Mouse (Mus musculus) adrenal gland, adult (tissue): ENCODE data around the gene Add1.

ENCODE experiments used
- DNase-seq, 2 experiments: peaks; one replicate each; pipeline ENCODE4 v3.0.0; 2022 to 2023; ENCODE audit warnings: low spot score in 1 of 2; ENCODE audit not compliant: inconsistent age in 2 of 2

Add1 gene

GRCm38 (mm10) chr5:34573268-34574221 lies at the start of gene Add1:
TSS of gene Add1 (plus strand) at chr5:34573664.
- DNase-seq, result peak; percentile 99

DNA sequence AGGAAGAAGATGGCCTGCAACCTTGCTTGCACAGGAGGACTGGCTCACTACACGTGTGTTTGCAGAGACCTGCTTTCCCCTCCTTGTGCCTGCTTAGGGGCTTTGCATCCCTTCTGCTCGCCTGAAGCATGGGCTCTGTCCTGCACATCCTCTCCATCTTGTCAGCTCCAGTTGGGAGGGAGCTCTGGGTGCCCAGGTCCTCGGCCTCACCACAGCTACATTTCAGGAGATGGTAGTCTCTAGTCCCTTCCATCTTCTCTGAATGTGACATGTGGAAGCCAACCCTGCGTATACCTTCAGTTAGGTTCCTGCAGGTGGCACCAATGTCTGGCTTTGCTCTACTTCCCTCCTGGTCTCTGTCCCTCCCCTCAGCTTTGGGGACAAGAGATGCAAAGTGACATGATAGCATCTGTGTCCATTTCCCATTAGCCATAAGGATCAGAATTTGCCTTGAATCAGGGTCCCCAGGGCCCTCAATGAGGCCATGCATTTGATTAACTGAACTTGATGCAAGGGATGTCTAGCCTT lies 49.4 kb upstream of the Add1 start:
- DNase-seq, result no peak

DNA sequence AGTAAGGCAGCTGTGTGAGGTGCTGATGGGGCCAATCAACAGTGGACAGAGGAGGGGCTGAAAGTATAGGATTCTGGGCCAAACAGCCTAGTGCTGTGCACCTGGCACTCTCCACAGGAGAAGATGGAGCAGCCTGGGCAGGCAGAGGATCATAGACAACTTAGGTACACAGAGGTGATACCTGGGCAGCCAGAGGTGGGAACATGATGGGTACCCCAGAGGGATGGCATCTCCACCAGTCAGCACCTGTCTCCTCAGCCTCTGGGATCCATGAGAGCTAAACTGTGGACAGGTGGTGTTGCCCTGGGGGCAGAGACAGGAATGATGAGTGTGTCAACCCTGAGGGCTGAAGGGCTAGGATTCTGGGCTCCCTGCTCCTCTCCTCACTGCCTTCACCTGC lies 49.0 kb upstream of the Add1 start:
- no peak for DNase-seq

GRCm38 (mm10) chr5:34525663-34526476 lies 47.6 kb upstream of the Add1 start, which contains the start of gene Sh3bp2:
TSS of gene Sh3bp2 (plus strand) at chr5:34525838.
- DNase-seq, result peak; percentile 97 to 99

GRCm38 (mm10) chr5:34526477-34526775 lies 47.0 kb upstream of the Add1 start:
- no peak for DNase-seq

GRCm38 (mm10) chr5:34527352-34527751 lies 46.1 kb upstream of the Add1 start:
- DNase-seq, result no peak

DNA sequence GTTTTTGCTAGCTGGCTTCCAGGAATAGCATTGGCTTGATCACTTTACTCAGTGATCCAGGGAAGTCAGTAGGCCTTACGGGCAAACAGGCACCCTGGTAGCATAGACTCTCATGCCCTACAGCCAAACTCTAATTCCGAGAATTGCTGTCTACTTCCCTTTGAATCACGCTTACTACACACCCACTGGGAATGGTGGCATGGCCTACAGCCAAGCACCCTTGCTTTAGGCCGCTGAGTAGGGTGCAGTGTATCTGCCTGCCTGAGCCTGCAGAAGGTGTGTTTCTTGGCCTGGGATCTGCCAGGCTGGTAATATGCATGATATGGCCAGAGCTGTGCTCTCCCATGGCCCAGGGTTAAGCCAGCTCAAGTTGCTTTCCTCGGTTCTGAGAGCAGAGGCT lies 44.7 kb upstream of the Add1 start:
- peak in 1 of 2 experiments; percentile 50 for DNase-seq

GRCm38 (mm10) chr5:34530116-34530515 lies 43.3 kb upstream of the Add1 start:
- DNase-seq, result peak in 1 of 2 experiments; percentile 11

DNA sequence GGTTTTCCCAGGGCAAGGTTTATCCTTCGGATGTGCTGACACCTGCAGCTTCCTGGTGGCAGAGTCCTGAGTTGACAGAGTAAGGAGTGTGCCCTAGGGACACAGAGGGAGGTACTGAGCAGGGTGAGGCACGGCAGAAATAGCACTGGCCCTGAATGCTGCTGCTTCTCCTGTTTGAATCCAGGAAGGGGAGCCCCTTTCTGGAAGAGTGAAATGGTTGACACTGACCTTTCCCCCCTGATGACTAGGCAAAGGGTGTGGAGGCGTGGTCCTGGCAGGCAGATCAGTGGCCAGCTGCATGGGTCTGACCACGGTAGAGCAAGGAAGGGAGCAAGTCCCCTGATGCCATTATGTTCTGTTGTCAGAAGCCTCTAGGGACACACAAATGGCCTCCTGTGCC lies 42.8 kb upstream of the Add1 start:
- DNase-seq, result peak; percentile 67 to 88

DNA sequence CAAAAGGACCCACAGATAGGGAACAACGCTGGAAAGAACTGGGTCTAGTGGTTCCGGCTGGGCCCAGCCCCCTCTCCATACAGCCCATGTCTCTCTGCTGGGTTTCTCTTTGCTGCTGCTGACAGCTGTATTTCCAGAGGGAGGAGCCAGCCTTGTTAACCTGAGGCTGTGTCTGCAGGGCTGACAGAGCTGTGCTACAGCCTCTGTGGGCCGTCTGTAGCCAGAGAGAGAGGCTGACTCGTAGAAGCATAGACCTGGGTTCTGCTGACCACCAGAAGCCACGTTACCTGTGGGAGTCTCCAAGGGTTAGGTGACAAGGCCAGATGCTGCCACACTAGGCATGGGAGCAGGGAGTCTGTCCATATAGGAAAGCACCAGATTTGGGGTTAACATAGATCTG lies 40.4 kb upstream of the Add1 start:
- peak in 1 of 2 experiments; percentile 51 for DNase-seq

GRCm38 (mm10) chr5:34533820-34534219 lies 39.6 kb upstream of the Add1 start:
- DNase-seq, result peak; percentile 70 to 76

GRCm38 (mm10) chr5:34534776-34535581 lies 38.5 kb upstream of the Add1 start:
- DNase-seq, result peak; percentile 93 to 97

DNA sequence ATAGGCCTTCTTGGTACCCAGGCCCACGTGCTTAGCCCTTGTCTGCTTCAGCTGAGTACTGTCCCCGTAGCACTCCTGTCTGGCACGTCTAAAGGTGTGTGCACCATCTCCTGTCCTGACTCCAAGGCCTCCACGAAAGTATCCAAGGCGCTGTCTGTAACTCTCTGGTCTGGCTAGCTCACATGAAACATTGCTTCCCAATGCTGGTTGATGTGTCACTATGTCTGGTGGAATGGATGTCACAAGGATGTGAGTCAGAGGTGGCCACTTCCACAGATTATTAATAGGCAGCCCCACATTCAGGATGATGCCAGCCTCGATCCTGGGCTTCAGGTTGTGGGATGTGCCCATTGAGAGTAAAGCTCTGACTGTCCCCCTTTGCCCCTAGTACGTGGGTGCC lies 37.6 kb upstream of the Add1 start:
- peak; percentile 69 to 88 for DNase-seq

DNA sequence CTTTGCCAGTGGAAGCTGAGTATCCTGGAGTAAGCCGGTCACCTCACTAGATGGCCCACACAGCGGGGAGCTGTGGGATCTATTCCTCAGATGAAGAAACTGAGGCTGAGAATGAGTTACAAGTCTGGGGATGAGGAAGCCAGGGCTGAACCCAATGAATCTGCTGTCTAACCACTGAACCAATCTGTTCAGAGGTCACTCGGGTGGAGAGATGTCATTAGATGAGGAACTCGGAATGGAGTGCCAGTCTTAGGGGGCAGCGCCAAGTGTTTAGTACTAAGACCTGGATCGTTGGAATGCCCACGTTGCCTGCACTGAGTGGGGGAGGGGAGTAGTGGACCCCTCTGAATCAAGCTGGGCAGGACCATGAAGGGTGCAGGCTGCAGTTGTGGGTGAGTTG lies 35.4 kb upstream of the Add1 start:
- DNase-seq, result no peak

- peak in 1 of 2 experiments; percentile 56 for DNase-seq
These were observed 34.9 kb upstream of the Add1 start for GRCm38 (mm10) chr5:34538527-34538926.

DNA sequence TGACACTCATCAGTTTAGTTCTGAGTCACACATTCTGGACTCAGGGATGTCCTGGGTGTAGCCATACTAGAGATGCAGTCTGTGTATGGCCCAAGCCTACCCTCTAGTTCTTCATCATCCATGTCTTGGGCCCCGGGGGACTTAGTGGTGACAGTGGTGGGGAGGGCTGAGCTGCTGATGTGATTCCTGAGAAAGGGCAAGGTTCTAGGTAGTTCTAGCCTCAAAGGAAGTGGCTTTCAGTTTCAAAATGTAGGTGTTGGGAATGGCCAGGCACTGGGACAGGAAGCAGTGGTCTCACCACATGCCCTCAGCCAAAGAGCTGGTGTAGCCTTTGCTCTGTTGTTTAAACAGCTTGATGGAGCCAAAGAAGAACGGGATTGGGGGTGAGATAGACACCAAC lies 34.3 kb upstream of the Add1 start:
- no peak for DNase-seq

DNA sequence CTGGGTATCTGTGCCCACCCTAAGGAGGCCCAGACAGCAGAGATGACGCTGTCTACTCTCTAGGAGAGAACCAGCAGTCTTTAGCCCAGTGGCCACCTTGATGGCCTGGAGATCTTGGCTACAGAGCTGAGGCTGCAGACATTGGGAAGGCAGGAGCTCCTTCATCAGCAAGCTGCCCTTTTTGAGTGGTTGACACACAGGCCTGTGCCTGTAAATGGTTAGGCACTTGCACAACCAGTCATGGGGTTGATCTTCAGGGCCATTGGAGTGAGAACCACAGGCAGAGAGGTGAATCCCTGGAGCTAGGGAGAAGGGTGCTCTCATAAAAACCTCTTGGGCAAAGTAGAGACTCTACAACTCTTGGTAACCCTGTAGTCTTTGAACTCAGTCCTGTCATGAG lies 31.3 kb upstream of the Add1 start:
- peak in 1 of 2 experiments; percentile 72 for DNase-seq

- peak in 1 of 2 experiments; percentile 45 for DNase-seq
These were observed 30.4 kb upstream of the Add1 start for GRCm38 (mm10) chr5:34543114-34543513.

- DNase-seq, result peak in 1 of 2 experiments; percentile 74
These were observed 26.1 kb upstream of the Add1 start for GRCm38 (mm10) chr5:34547410-34547809.

DNA sequence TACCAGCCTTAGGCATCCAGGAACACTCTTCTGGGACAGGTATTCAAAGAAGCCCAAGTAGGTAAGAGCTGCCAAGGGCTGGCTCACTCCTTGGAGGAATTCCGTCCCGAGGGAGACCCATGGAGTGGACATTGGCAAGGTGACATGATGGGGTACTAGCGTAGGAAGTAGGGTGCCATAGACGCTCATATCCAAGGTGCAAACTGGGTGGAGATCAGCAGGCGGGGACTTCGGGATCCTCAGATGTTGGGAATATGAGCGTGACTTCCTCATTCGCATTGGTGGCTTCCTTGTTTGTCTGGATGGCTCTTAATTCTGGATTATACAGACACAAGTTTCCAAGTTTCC lies 24.4 kb upstream of the Add1 start:
- no peak for DNase-seq
